Mouse (Mus musculus): ENCODE measurements around the gene Cep72. TPM values are rescaled to one million over a fixed set of nuclear protein-coding genes. Genes with fewer than 3 reads are reported as not detected.
"Not testable (repeated sequence)": the region's sequence is repeated elsewhere in the genome, so short reads cannot be mapped to it uniquely, and the experiment has no call there.

Cep72 gene
- total RNA-seq, 2 experiments from 2014 or later = 0.65 to 1.5 TPM

- no peak for DNase-seq (ENCODE audit: low spot score)
- intact Hi-C loops (cut with DNase I) = no loop called here
Observed at GRCm38 (mm10) chr13:74035776-74036175, 26.3 kb downstream of the Cep72 start.

GRCm38 (mm10) chr13:74034756-74035155 lies 27.3 kb downstream of the Cep72 start:
- intact Hi-C loops (cut with DNase I) = no loop called here
- no peak for DNase-seq (ENCODE audit: low spot score)

- intact Hi-C loops (cut with DNase I) = no loop called here
- DNase-seq (ENCODE audit: low spot score) = no peak
Observed at GRCm38 (mm10) chr13:74031133-74031532, 31.0 kb downstream of the Cep72 start.

GRCm38 (mm10) chr13:74030691-74031090 lies 31.4 kb downstream of the Cep72 start:
- no peak for DNase-seq (ENCODE audit: low spot score)
- intact Hi-C loops (cut with DNase I) = no loop called here

- intact Hi-C loops (cut with DNase I) = no loop called here
- no peak for DNase-seq (ENCODE audit: low spot score)
Observed at GRCm38 (mm10) chr13:74029013-74029412, 33.1 kb downstream of the Cep72 start.

GRCm38 (mm10) chr13:74028116-74028515 lies 34.0 kb downstream of the Cep72 start:
- intact Hi-C loops (cut with DNase I) = no loop called here

GRCm38 (mm10) chr13:74026215-74026614 lies 35.9 kb downstream of the Cep72 start:
- intact Hi-C loops (cut with DNase I) = loop anchor here (1.0 kb wide), 1 partner anchor 56 kb away; no protein-coding TSS in a partner anchor
- no peak for DNase-seq (ENCODE audit: low spot score)

More at GRCm38 (mm10) chr13:74028116-74028515, 34.0 kb downstream of the Cep72 start:
- DNase-seq (ENCODE audit: low spot score) = no peak

GRCm38 (mm10) chr13:74025151-74026081 lies 36.7 kb downstream of the Cep72 start:
- DNase-seq (ENCODE audit: low spot score) = peak; percentile 43
- intact Hi-C loops (cut with DNase I) = loop anchor here (1.0 kb wide), 1 partner anchor 55 kb away; no protein-coding TSS in a partner anchor

GRCm38 (mm10) chr13:74019006-74019405 lies 43.1 kb downstream of the Cep72 start:
- DNase-seq (ENCODE audit: low spot score); intact Hi-C loops (cut with DNase I): not testable (repeated sequence)

- DNase-seq (ENCODE audit: low spot score) = no peak
- intact Hi-C loops (cut with DNase I) = no loop called here
Observed at GRCm38 (mm10) chr13:74017426-74017825, 44.7 kb downstream of the Cep72 start.

- no peak for DNase-seq (ENCODE audit: low spot score)
- intact Hi-C loops (cut with DNase I) = no loop called here
Observed at GRCm38 (mm10) chr13:74015908-74016307, 46.2 kb downstream of the Cep72 start.

GRCm38 (mm10) chr13:74010678-74011077 lies 51.4 kb downstream of the Cep72 start:
- no peak for DNase-seq (ENCODE audit: low spot score)
- intact Hi-C loops (cut with DNase I) = no loop called here

- intact Hi-C loops (cut with DNase I) = loop anchor here (1.0 to 5.0 kb wide), 2 partner anchors 39 to 52 kb away; partner anchors contain the start of gene Cep72
- DNase-seq (ENCODE audit: low spot score) = peak; percentile 49
Observed at GRCm38 (mm10) chr13:74009791-74010614, 52.1 kb downstream of the Cep72 start.

- intact Hi-C loops (cut with DNase I) = loop anchor here (1.0 to 5.0 kb wide), 2 partner anchors 38 to 53 kb away; partner anchors contain the start of gene Cep72
- DNase-seq (ENCODE audit: low spot score) = peak; percentile 92
Observed at GRCm38 (mm10) chr13:74008948-74009718, 53.0 kb downstream of the Cep72 start, which contains the start of gene Tppp. Tppp (plus strand) TSS chr13:74009407.

GRCm38 (mm10) chr13:74008216-74008615 lies 53.9 kb downstream of the Cep72 start:
- DNase-seq (ENCODE audit: low spot score) = not testable (repeated sequence)
- intact Hi-C loops (cut with DNase I) = loop anchor here (5.0 kb wide), 1 partner anchor 54 kb away; the partner anchor contains the start of gene Cep72

- not testable (repeated sequence) for DNase-seq (ENCODE audit: low spot score)
- intact Hi-C loops (cut with DNase I) = loop anchor here (5.0 kb wide), 1 partner anchor 55 kb away; the partner anchor contains the start of gene Cep72
Observed at GRCm38 (mm10) chr13:74006881-74007280, 55.2 kb downstream of the Cep72 start.

- DNase-seq (ENCODE audit: low spot score) = no peak
- intact Hi-C loops (cut with DNase I) = no loop called here
Observed at GRCm38 (mm10) chr13:74001492-74001891, 60.6 kb downstream of the Cep72 start.

- DNase-seq (ENCODE audit: low spot score) = no peak
- intact Hi-C loops (cut with DNase I) = no loop called here
Observed at GRCm38 (mm10) chr13:74000961-74001360, 61.1 kb downstream of the Cep72 start.

GRCm38 (mm10) chr13:74000519-74000918 lies 61.6 kb downstream of the Cep72 start:
- no peak for DNase-seq (ENCODE audit: low spot score)
- intact Hi-C loops (cut with DNase I) = no loop called here

Data from heart, postnatal 25 days (tissue).